Mouse (Mus musculus) embryonic facial prominence, embryonic 11.5 days (tissue): Measurements from ENCODE around the gene Ppp1r12b. TPM values are rescaled to one million over a fixed set of nuclear protein-coding genes. Genes with fewer than 3 reads are reported as not detected.

ENCODE experiments used
- ATAC-seq: fragments of 200-750 bp; cut with Nextera tagmentation; replicated peaks from 2 replicates; pipeline ENCODE4 v1.8.0; 2017; ENCODE audit warnings: low read depth; ENCODE audit not compliant: insufficient number of reproducible peaks, low FRiP score, low TSS enrichment
- DNase-seq: peaks from one replicate; pipeline ENCODE4 v3.0.0-alpha.2; 2015; ENCODE audit warnings: low spot score
- H3K27ac ChIP-seq: fragments of 300-500 bp; sonication (generic); replicated peaks from 2 replicates; pipeline ENCODE4 v1.5.1; 2014; ENCODE audit warnings: mild to moderate bottlenecking, low read depth, low read length, control low read depth
- H3K27me3 ChIP-seq: fragments of 300-500 bp; sonication (generic); 2 replicates; pipeline ENCODE4 v1.6.1; 2014; ENCODE audit warnings: mild to moderate bottlenecking, low read length, moderate library complexity, mixed read lengths; ENCODE audit not compliant: control insufficient read depth, insufficient read depth
- H3K36me3 ChIP-seq: fragments of 300-500 bp; sonication (generic); replicated peaks from 2 replicates; pipeline ENCODE4 v1.6.1; 2014; ENCODE audit warnings: low read depth, mild to moderate bottlenecking, low read length, moderate library complexity, mixed read lengths; ENCODE audit not compliant: control insufficient read depth, insufficient read depth
- H3K4me1 ChIP-seq: fragments of 300-500 bp; sonication (generic); 2 replicates; pipeline ENCODE4 v1.6.1; 2014; ENCODE audit warnings: low read length, mixed read lengths; ENCODE audit not compliant: control insufficient read depth, insufficient read depth
- H3K4me2 ChIP-seq: fragments of 300-500 bp; sonication (generic); 2 replicates; pipeline ENCODE4 v1.6.1; 2014; ENCODE audit warnings: low read depth, mild to moderate bottlenecking, control low read depth, low read length, moderate library complexity
- H3K4me3 ChIP-seq: fragments of 300-500 bp; sonication (generic); 2 replicates; pipeline ENCODE4 v1.5.1; 2014; ENCODE audit warnings: low read depth, low read length, control low read depth
- H3K9ac ChIP-seq: fragments of 300-500 bp; sonication (generic); replicated peaks from 2 replicates; pipeline ENCODE4 v1.6.1; 2014; ENCODE audit warnings: mild to moderate bottlenecking, control low read depth, low read length
- H3K9me3 ChIP-seq: fragments of 300-500 bp; sonication (generic); replicated peaks from 2 replicates; pipeline ENCODE4 v1.6.1; 2016; ENCODE audit warnings: mild to moderate bottlenecking, low read length, inconsistent platforms, mixed read lengths; ENCODE audit not compliant: control insufficient read depth
- WGBS: fragments of 180-500 bp; shearing (Covaris S2); extraction: QIAGEN DNeasy Blood & Tissue Kit; methylation state at CpG from one replicate; pipeline ENCODE4 v1.1.7; 2014; 5-methylcytosine and 5-hydroxymethylcytosine counted together
- polyA plus RNA-seq: library from polyadenylated mRNA; unstranded; fragments of >200 nt; fragmentation: Nextera tagmentation; extraction: Ambion mirVana; gene quantifications from 2 replicates; pipeline ENCODE4 v1.2.1, GENCODE M21; 2014

The Ppp1r12b gene
- 5.0 and 5.9 TPM in 2 replicates for polyA plus RNA-seq

GRCm38 (mm10) chr1:134955637-134956176 lies at the start of gene Ppp1r12b:
Ppp1r12b (minus strand) TSS chr1:134955942.
- peak within 1 kb of the TSS; percentile 75; the same call in 1 of the 2 replicates for H3K27ac ChIP-seq
- no peaks in the 10 kb centered on the region for H3K36me3 ChIP-seq
- H3K9ac ChIP-seq = peak within 1 kb of the TSS; percentile 87
- DNase-seq = peak; percentile 96
- H3K9me3 ChIP-seq = no peaks in the 10 kb centered on the region
- H3K4me2 ChIP-seq = peak within 1 kb of the TSS; percentile 67
- ATAC-seq = peak; percentile 98
- 0% methylated on average over 39 of the region's 39 CpGs for WGBS
- no peaks in the 10 kb centered on the region for H3K27me3 ChIP-seq
- peak within 1 kb of the TSS; percentile 84 for H3K4me3 ChIP-seq
- no peaks in the 10 kb centered on the region for H3K4me1 ChIP-seq

GRCm38 (mm10) chr1:135003346-135003745 lies 47.6 kb upstream of the Ppp1r12b start:
- Histone ChIP-seq H3K9ac (no peak overlapping the region), H3K4me2 (no peak overlapping the region), H3K27me3 (no peaks in the 10 kb centered on the region), H3K4me3 (no peak overlapping the region), H3K27ac (no peak overlapping the region), H3K9me3 (no peaks in the 10 kb centered on the region), H3K36me3 (no peaks in the 10 kb centered on the region), H3K4me1 (no peaks in the 10 kb centered on the region)
- 61% methylated on average over 4 of the region's 4 CpGs for WGBS
- no peak for ATAC-seq
- no peak for DNase-seq

GRCm38 (mm10) chr1:135000527-135000926 lies 44.8 kb upstream of the Ppp1r12b start:
- Histone ChIP-seq H3K4me2 (no peak overlapping the region), H3K9ac (no peak overlapping the region), H3K36me3 (no peaks in the 10 kb centered on the region), H3K9me3 (no peaks in the 10 kb centered on the region), H3K4me1 (no peaks in the 10 kb centered on the region; the same call in 1 of the 2 replicates), H3K4me3 (no peak overlapping the region), H3K27me3 (no peaks in the 10 kb centered on the region), H3K27ac (no peak overlapping the region)
- ATAC-seq (no peak), DNase-seq (no peak)
- 79% methylated on average over 9 of the region's 9 CpGs for WGBS

GRCm38 (mm10) chr1:134998231-134998630 lies 42.5 kb upstream of the Ppp1r12b start:
- H3K4me1 ChIP-seq = no peaks in the 10 kb centered on the region; the same call in 1 of the 2 replicates
- H3K27me3 ChIP-seq = no peaks in the 10 kb centered on the region
- no peaks in the 10 kb centered on the region for H3K9me3 ChIP-seq
- ATAC-seq = no peak
- H3K27ac ChIP-seq = no peak overlapping the region
- H3K4me3 ChIP-seq = no peak overlapping the region
- H3K9ac ChIP-seq = no peak overlapping the region
- WGBS = 92% methylated on average over 8 of the region's 8 CpGs
- H3K4me2 ChIP-seq = no peak overlapping the region
- H3K36me3 ChIP-seq = no peaks in the 10 kb centered on the region
- no peak for DNase-seq

GRCm38 (mm10) chr1:134997568-134997967 lies 41.8 kb upstream of the Ppp1r12b start:
- 78% methylated on average over 5 of the region's 5 CpGs for WGBS
- Histone ChIP-seq H3K36me3 (no peaks in the 10 kb centered on the region), H3K27me3 (no peaks in the 10 kb centered on the region), H3K9ac (no peak overlapping the region), H3K9me3 (no peaks in the 10 kb centered on the region), H3K27ac (no peak overlapping the region), H3K4me2 (no peak overlapping the region), H3K4me3 (no peak overlapping the region), H3K4me1 (no peaks in the 10 kb centered on the region; the same call in 1 of the 2 replicates)
- ATAC-seq (no peak), DNase-seq (no peak)

GRCm38 (mm10) chr1:134996471-134996870 lies 40.7 kb upstream of the Ppp1r12b start:
- Histone ChIP-seq H3K9me3 (no peaks in the 10 kb centered on the region), H3K4me3 (no peak overlapping the region), H3K27ac (no peak overlapping the region), H3K36me3 (no peaks in the 10 kb centered on the region), H3K27me3 (no peaks in the 10 kb centered on the region), H3K4me1 (no peaks in the 10 kb centered on the region; the same call in none of the 2 replicates), H3K4me2 (no peak overlapping the region), H3K9ac (no peak overlapping the region)
- no peak; the same call in 1 of the 2 replicates for ATAC-seq
- 91% methylated on average over 7 of the region's 7 CpGs for WGBS
- DNase-seq = no peak

- no peak overlapping the region for H3K4me2 ChIP-seq
- H3K4me3 ChIP-seq = no peak overlapping the region
- no peaks in the 10 kb centered on the region; the same call in none of the 2 replicates for H3K4me1 ChIP-seq
- DNase-seq (no peak), ATAC-seq (no peak)
- no peaks in the 10 kb centered on the region for H3K9me3 ChIP-seq
- no peaks in the 10 kb centered on the region for H3K36me3 ChIP-seq
- no peak overlapping the region for H3K27ac ChIP-seq
- H3K9ac ChIP-seq = no peak overlapping the region
- H3K27me3 ChIP-seq = no peaks in the 10 kb centered on the region
- 25% methylated on average over 1 of the region's 1 CpGs for WGBS
Measured at GRCm38 (mm10) chr1:134995954-134996353, 40.2 kb upstream of the Ppp1r12b start.

GRCm38 (mm10) chr1:134995437-134995836 lies 39.7 kb upstream of the Ppp1r12b start:
- Histone ChIP-seq H3K4me2 (no peak overlapping the region), H3K4me1 (no peaks in the 10 kb centered on the region; the same call in none of the 2 replicates), H3K36me3 (no peaks in the 10 kb centered on the region), H3K9ac (no peak overlapping the region), H3K27ac (no peak overlapping the region), H3K27me3 (no peaks in the 10 kb centered on the region), H3K4me3 (no peak overlapping the region), H3K9me3 (no peaks in the 10 kb centered on the region)
- no peak for DNase-seq
- no peak for ATAC-seq
- WGBS = 59% methylated on average over 4 of the region's 4 CpGs
